Mouse (Mus musculus) thymus, adult 2 months (tissue): ENCODE data around the gene Syne2.

ENCODE experiments used
- CTCF ChIP-seq: fragments of 200-500 bp; IDR thresholded peaks from 2 replicates; pipeline ENCODE4 v1.5.1; 2012; ENCODE audit warnings: mild to moderate bottlenecking, control low read depth, low read length, moderate library complexity, borderline replicate concordance; ENCODE audit not compliant: control insufficient read depth, poor library complexity, insufficient read depth; ENCODE audit errors: extremely low read depth
- POLR2A ChIP-seq: fragments of 200-500 bp; IDR thresholded peaks from 2 replicates; pipeline ENCODE4 v1.6.1; 2012; ENCODE audit warnings: mild to moderate bottlenecking, low read length, control low read depth, moderate library complexity; ENCODE audit not compliant: control insufficient read depth, poor library complexity, insufficient read depth; ENCODE audit errors: extremely low read depth

- TF ChIP-seq CTCF (no peak), POLR2A (no peak)
Observed at GRCm38 (mm10) chr12:76081557-76082211, 263.8 kb downstream of the Syne2 start.
